Mouse (Mus musculus) midbrain, embryonic 14.5 days (tissue): Measurements from ENCODE around the gene Dnah17. TPM values are rescaled to one million over a fixed set of nuclear protein-coding genes. Genes with fewer than 3 reads are reported as not detected.
A peak's percentile ranks its signal among the peaks of the same experiment; 100 is the strongest.

Experiments
- ATAC-seq: fragments of 200-750 bp; cut with Nextera tagmentation; 2 replicates; pipeline ENCODE4 v1.8.0; 2017; ENCODE audit warnings: moderate number of reproducible peaks, moderate library complexity; ENCODE audit not compliant: low FRiP score, low TSS enrichment
- DNase-seq: peaks from one replicate; pipeline ENCODE4 v3.0.0-alpha.2; 2015
- H3K27ac ChIP-seq: fragments of 300-500 bp; sonication (generic); replicated peaks from 2 replicates; pipeline ENCODE4 v1.5.1; 2014; ENCODE audit warnings: mild to moderate bottlenecking, low read depth, low read length, moderate library complexity
- H3K27me3 ChIP-seq: fragments of 300-500 bp; sonication (generic); 2 replicates; pipeline ENCODE4 v1.6.1; 2014; ENCODE audit warnings: low read length, control low read depth, mixed read lengths; ENCODE audit not compliant: control insufficient read depth, insufficient read depth
- H3K36me3 ChIP-seq: fragments of 300-500 bp; sonication (generic); 2 replicates; pipeline ENCODE4 v1.6.1; 2014; ENCODE audit warnings: low read length, control low read depth; ENCODE audit not compliant: control insufficient read depth, insufficient read depth
- H3K4me1 ChIP-seq: fragments of 300-500 bp; sonication (generic); 2 replicates; pipeline ENCODE4 v1.6.1; 2014; ENCODE audit warnings: mild to moderate bottlenecking, antibody characterized with exemption, low read length, control low read depth; ENCODE audit not compliant: control insufficient read depth, insufficient read depth
- H3K4me2 ChIP-seq: fragments of 300-500 bp; sonication (generic); 2 replicates; pipeline ENCODE4 v1.6.1; 2014; ENCODE audit warnings: mild to moderate bottlenecking, low read length, moderate library complexity
- H3K4me3 ChIP-seq: fragments of 300-500 bp; sonication (generic); replicated peaks from 2 replicates; pipeline ENCODE4 v1.5.1; 2014; ENCODE audit warnings: low read depth, low read length
- H3K9ac ChIP-seq: fragments of 300-500 bp; sonication (generic); replicated peaks from 2 replicates; pipeline ENCODE4 v1.6.1; 2014; ENCODE audit warnings: mild to moderate bottlenecking, low read length, moderate library complexity
- H3K9me3 ChIP-seq: fragments of 300-500 bp; sonication (generic); 2 replicates; pipeline ENCODE4 v1.6.1; 2016; ENCODE audit warnings: low read length, control low read depth, mixed read lengths; ENCODE audit not compliant: control insufficient read depth
- WGBS: fragments of 180-500 bp; shearing (Covaris S2); extraction: QIAGEN DNeasy Blood & Tissue Kit; methylation state at CpG from one replicate; pipeline ENCODE4 v1.1.7; 2014; 5-methylcytosine and 5-hydroxymethylcytosine counted together
- polyA plus RNA-seq: library from polyadenylated mRNA; unstranded; fragments of >200 nt; fragmentation: Nextera tagmentation; extraction: Ambion mirVana; gene quantifications from 2 replicates; pipeline ENCODE4 v1.2.1, GENCODE M21; 2014

Dnah17 gene
- polyA plus RNA-seq, 1 experiment from 2014 or later, result 0.20 TPM

DNA sequence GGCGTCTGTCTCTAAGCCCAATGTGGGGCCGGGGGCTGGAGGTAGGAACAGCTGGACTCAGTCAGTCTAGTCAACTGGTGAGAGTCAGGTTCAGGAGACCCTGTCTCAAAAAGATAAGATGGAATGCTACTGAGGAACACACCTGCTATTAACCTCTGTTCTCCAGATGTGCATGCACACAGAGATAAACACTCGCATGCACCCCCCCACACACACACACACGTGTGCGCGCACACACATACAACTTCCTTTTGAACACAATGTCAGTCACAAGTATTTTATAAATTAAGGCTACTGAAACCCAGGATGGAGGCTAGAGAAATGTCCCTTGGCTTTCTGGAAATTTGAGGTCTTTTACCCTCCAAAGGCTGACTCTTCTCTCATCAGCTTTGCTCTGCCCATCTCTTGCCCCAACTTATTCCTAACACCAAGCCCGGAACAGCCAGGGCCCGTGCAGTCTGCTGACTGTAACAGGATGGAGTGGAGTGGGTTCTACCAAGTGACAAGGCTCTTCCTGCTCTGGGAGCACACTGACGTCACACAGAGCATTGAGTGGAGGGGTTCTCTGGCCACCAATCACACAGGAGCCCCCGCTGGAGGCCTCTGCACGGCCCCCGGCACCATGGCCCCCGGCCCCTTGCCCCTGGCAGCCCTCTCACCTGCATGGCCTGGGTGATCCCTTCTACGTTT is 16.8 kb downstream of the Dnah17 start:
- no peaks in the 10 kb centered on the region for H3K27me3 ChIP-seq
- H3K4me1 ChIP-seq, result no peaks in the 10 kb centered on the region
- H3K4me2 ChIP-seq, result no peak overlapping the region
- H3K27ac ChIP-seq, result no peak overlapping the region
- H3K9ac ChIP-seq, result no peak overlapping the region
- ATAC-seq (no peak), DNase-seq (no peak)
- H3K36me3 ChIP-seq, result no peaks in the 10 kb centered on the region
- WGBS, result 89% methylated on average over 14 of the region's 14 CpGs
- no peaks in the 10 kb centered on the region for H3K9me3 ChIP-seq
- no peak overlapping the region for H3K4me3 ChIP-seq

GRCm38 (mm10) chr11:118104001-118104400 is 26.4 kb downstream of the Dnah17 start:
- H3K9ac ChIP-seq, result no peak overlapping the region
- H3K27me3 ChIP-seq, result no peaks in the 10 kb centered on the region
- no peaks in the 10 kb centered on the region for H3K36me3 ChIP-seq
- H3K9me3 ChIP-seq, result no peaks in the 10 kb centered on the region
- H3K27ac ChIP-seq, result no peak overlapping the region
- no peak overlapping the region for H3K4me2 ChIP-seq
- DNase-seq, result peak; percentile 89
- H3K4me1 ChIP-seq, result no peaks in the 10 kb centered on the region
- no peak overlapping the region for H3K4me3 ChIP-seq
- ATAC-seq, result peak; percentile 37; the same call in 1 of the 2 replicates
- 9% methylated on average over 5 of the region's 5 CpGs for WGBS

DNA sequence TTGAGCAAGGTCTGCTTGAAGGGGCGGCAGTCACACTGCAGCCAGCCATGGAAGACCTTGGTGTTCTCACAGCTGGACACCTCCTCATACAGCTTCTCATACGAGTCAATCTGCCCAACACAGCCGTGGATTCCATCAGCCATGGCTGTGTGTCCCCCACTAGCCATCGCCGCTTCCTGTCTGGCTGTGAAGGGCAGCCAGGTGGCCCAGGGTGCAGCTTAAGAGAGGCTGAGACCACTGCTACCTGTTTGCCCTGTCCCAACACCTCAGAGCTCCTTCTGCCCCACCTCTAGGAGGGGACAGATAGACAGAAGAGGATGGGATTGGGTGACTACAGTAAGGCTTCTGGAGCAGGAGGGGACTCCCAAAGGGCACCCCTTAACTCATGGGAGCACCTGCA is 27.1 kb downstream of the Dnah17 start:
- no peaks in the 10 kb centered on the region for H3K4me1 ChIP-seq
- no peak for ATAC-seq
- 86% methylated on average over 5 of the region's 5 CpGs for WGBS
- no peaks in the 10 kb centered on the region for H3K9me3 ChIP-seq
- no peak for DNase-seq
- H3K27ac ChIP-seq, result no peak overlapping the region
- no peak overlapping the region for H3K4me3 ChIP-seq
- H3K36me3 ChIP-seq, result no peaks in the 10 kb centered on the region
- H3K4me2 ChIP-seq, result no peak overlapping the region
- H3K27me3 ChIP-seq, result no peaks in the 10 kb centered on the region
- no peak overlapping the region for H3K9ac ChIP-seq

- H3K27ac ChIP-seq, result no peak overlapping the region
- no peaks in the 10 kb centered on the region for H3K36me3 ChIP-seq
- H3K27me3 ChIP-seq, result no peaks in the 10 kb centered on the region
- H3K4me1 ChIP-seq, result no peaks in the 10 kb centered on the region
- 56% methylated on average over 3 of the region's 3 CpGs for WGBS
- H3K9ac ChIP-seq, result no peak overlapping the region
- H3K4me2 ChIP-seq, result no peak overlapping the region
- no peak overlapping the region for H3K4me3 ChIP-seq
- H3K9me3 ChIP-seq, result no peaks in the 10 kb centered on the region
- ATAC-seq (no peak), DNase-seq (peak; percentile 87)
Observed at GRCm38 (mm10) chr11:118102838-118103237, 27.6 kb downstream of the Dnah17 start.

DNA sequence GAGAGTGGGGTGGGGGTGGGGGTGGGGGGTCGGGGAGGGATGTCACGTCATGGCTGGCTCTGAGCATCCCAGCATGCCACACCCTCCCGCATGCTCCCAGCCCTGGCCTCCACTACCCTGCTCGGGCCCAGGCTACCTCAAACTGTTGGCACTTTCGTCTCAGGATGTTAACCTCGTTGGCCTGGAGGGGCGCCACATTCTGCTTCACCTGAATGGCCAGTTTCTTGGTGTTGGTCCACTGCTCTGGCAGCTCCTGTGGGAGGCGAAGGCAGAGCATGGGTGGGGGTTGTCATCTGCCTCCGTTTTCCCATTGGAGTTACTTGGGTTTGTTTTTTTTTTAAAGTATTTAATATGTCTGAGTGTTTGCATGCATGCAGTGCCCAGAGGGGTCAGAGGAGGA is 29.3 kb downstream of the Dnah17 start:
- Histone ChIP-seq H3K36me3 (no peaks in the 10 kb centered on the region), H3K4me2 (no peak overlapping the region), H3K4me1 (no peaks in the 10 kb centered on the region), H3K27ac (no peak overlapping the region), H3K9me3 (no peaks in the 10 kb centered on the region), H3K4me3 (no peak overlapping the region), H3K27me3 (no peaks in the 10 kb centered on the region), H3K9ac (no peak overlapping the region)
- 53% methylated on average over 9 of the region's 9 CpGs for WGBS
- DNase-seq (no peak), ATAC-seq (no peak)

GRCm38 (mm10) chr11:118096736-118097135 is 33.7 kb downstream of the Dnah17 start:
- H3K4me3 ChIP-seq, result no peak overlapping the region
- DNase-seq (no peak), ATAC-seq (no peak)
- no peak overlapping the region for H3K9ac ChIP-seq
- H3K27me3 ChIP-seq, result no peaks in the 10 kb centered on the region
- no peak overlapping the region for H3K27ac ChIP-seq
- H3K9me3 ChIP-seq, result no peaks in the 10 kb centered on the region
- 55% methylated on average over 2 of the region's 2 CpGs for WGBS
- H3K4me1 ChIP-seq, result no peaks in the 10 kb centered on the region
- no peak overlapping the region for H3K4me2 ChIP-seq
- H3K36me3 ChIP-seq, result no peaks in the 10 kb centered on the region

DNA sequence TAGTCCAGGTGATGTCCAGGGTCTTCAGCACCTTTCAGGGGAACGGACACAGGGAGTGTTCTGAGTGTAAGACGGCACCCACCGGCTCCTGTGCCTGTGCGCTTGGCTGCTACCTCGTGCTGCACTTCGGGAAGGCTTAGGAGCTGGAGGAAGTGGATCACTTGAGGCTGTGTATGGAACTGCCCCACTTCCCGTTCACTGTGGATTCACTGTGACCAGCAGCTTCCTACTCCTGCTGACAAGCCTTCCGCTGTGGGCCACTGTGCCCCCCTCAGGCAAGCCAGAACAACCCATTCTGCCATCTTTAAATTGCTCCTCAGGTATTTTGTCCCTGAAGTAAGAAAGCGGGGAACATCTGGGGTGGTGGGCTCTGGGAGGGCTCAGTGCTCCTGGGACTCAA is 35.4 kb downstream of the Dnah17 start:
- H3K36me3 ChIP-seq, result no peaks in the 10 kb centered on the region
- H3K4me2 ChIP-seq, result no peak overlapping the region
- H3K9me3 ChIP-seq, result no peaks in the 10 kb centered on the region
- H3K9ac ChIP-seq, result no peak overlapping the region
- ATAC-seq (no peak), DNase-seq (no peak)
- 94% methylated on average over 9 of the region's 9 CpGs for WGBS
- no peak overlapping the region for H3K4me3 ChIP-seq
- H3K27me3 ChIP-seq, result no peaks in the 10 kb centered on the region
- H3K4me1 ChIP-seq, result no peaks in the 10 kb centered on the region
- H3K27ac ChIP-seq, result no peak overlapping the region

GRCm38 (mm10) chr11:118091002-118091670 is 39.3 kb downstream of the Dnah17 start:
- DNase-seq (no peak), ATAC-seq (no peak)
- no peaks in the 10 kb centered on the region for H3K4me1 ChIP-seq
- no peak overlapping the region for H3K4me2 ChIP-seq
- no peak overlapping the region for H3K4me3 ChIP-seq
- H3K9me3 ChIP-seq, result no peaks in the 10 kb centered on the region
- 86% methylated on average over 23 of the region's 23 CpGs for WGBS
- no peaks in the 10 kb centered on the region for H3K36me3 ChIP-seq
- H3K27me3 ChIP-seq, result no peaks in the 10 kb centered on the region
- no peak overlapping the region for H3K9ac ChIP-seq
- H3K27ac ChIP-seq, result no peak overlapping the region

GRCm38 (mm10) chr11:118088896-118089295 is 41.5 kb downstream of the Dnah17 start:
- no peak overlapping the region for H3K27ac ChIP-seq
- no peak overlapping the region for H3K4me3 ChIP-seq
- no peak for ATAC-seq
- H3K9me3 ChIP-seq, result no peaks in the 10 kb centered on the region
- no peak overlapping the region for H3K4me2 ChIP-seq
- WGBS, result 90% methylated on average over 19 of the region's 19 CpGs
- H3K4me1 ChIP-seq, result no peaks in the 10 kb centered on the region
- no peaks in the 10 kb centered on the region for H3K27me3 ChIP-seq
- no peaks in the 10 kb centered on the region for H3K36me3 ChIP-seq
- no peak for DNase-seq
- H3K9ac ChIP-seq, result no peak overlapping the region
